8 mouse cellular contexts compared by ENCODE assay signal in genomic region chr15:99772925-99773324, GRCm38 (mm10). TPM values are rescaled to one million over a fixed set of nuclear protein-coding genes. Genes with fewer than 3 reads are reported as not detected.
A peak's percentile ranks its signal among the peaks of the same experiment; 100 is the strongest.
DNase-seq lines count a peak whose midpoint lies in the region; ATAC-seq and TF ChIP-seq lines count a peak whose summit lies in the region.

No protein-coding gene starts in this region.

- peak overlapping the region; percentile 83; the same call in 1 of the 2 replicates for H3K4me3 ChIP-seq in lung, embryonic 14.5 days (ENCODE audit: low read depth, low read length)
- no peak overlapping the region for H3K4me3 ChIP-seq in embryonic facial prominence, embryonic 14.5 days (ENCODE audit: low read depth, low read length)
- no peak overlapping the region for H3K4me3 ChIP-seq in hindbrain, embryonic 15.5 days
- H3K4me3 ChIP-seq in neural tube, embryonic 14.5 days (ENCODE audit: low read depth, low read length), result no peak overlapping the region

- H3K27ac ChIP-seq in lung, embryonic 14.5 days (ENCODE audit: low read depth), result peak overlapping the region; percentile 56; the same call in 1 of the 2 replicates
- H3K27ac ChIP-seq in embryonic facial prominence, embryonic 14.5 days (replicated peaks; ENCODE audit: low read depth, low read length), result peak overlapping the region; percentile 78
- 0 out of 2 replicates have a peak overlapping the region, but pooled peaks have one; percentile 53 for H3K27ac ChIP-seq in hindbrain, embryonic 15.5 days (replicated peaks)
- H3K27ac ChIP-seq in neural tube, embryonic 14.5 days (ENCODE audit: low read depth, low read length), result no peak overlapping the region

- no peak for ATAC-seq in lung, embryonic 14.5 days (ENCODE audit: insufficient read depth)
- ATAC-seq in embryonic facial prominence, embryonic 14.5 days (ENCODE audit: low read depth), result no peak
- no peak for ATAC-seq in hindbrain, embryonic 15.5 days (ENCODE audit: low FRiP score, low read depth)
- ATAC-seq in neural tube, embryonic 14.5 days (ENCODE audit: low read depth), result no peak

- peaks cover 3% of the 10 kb centered on the region for H3K36me3 ChIP-seq in lung, embryonic 14.5 days (ENCODE audit: insufficient read depth)
- H3K36me3 ChIP-seq in embryonic facial prominence, embryonic 14.5 days (ENCODE audit: control insufficient read depth, insufficient read depth, low read length), result no peaks in the 10 kb centered on the region
- no peaks in the 10 kb centered on the region for H3K36me3 ChIP-seq in hindbrain, embryonic 15.5 days
- H3K36me3 ChIP-seq in neural tube, embryonic 14.5 days (ENCODE audit: control insufficient read depth, insufficient read depth, low read length), result no peaks in the 10 kb centered on the region

- DNase-seq in lung, embryonic 14.5 days, result no peak
- no peak for DNase-seq in lung, adult 18-20 months
- no peak for DNase-seq in embryonic facial prominence, embryonic 14.5 days (ENCODE audit: low spot score)
- DNase-seq in adrenal gland, adult 8-10 months, result no peak
- no peak for DNase-seq in cerebellum, adult 11-12 months
- no peak for DNase-seq in adrenal gland, postnatal 36 days

- no peaks in the 10 kb centered on the region for H3K4me1 ChIP-seq in lung, embryonic 14.5 days (ENCODE audit: insufficient read depth)
- H3K4me1 ChIP-seq in embryonic facial prominence, embryonic 14.5 days (ENCODE audit: control insufficient read depth, insufficient read depth, low read length), result peaks cover 8% of the 10 kb centered on the region; the same call in 1 of the 2 replicates
- H3K4me1 ChIP-seq in hindbrain, embryonic 15.5 days (replicated peaks), result peaks cover 19% of the 10 kb centered on the region
- H3K4me1 ChIP-seq in neural tube, embryonic 14.5 days (ENCODE audit: control insufficient read depth, insufficient read depth, low read length), result peaks cover 13% of the 10 kb centered on the region

- H3K27me3 ChIP-seq in lung, embryonic 14.5 days (ENCODE audit: insufficient read depth, low read length), result no peaks in the 10 kb centered on the region
- H3K27me3 ChIP-seq in embryonic facial prominence, embryonic 14.5 days (replicated peaks; ENCODE audit: control insufficient read depth, insufficient read depth, low read length), result no peaks in the 10 kb centered on the region
- no peaks in the 10 kb centered on the region for H3K27me3 ChIP-seq in hindbrain, embryonic 15.5 days
- no peaks in the 10 kb centered on the region for H3K27me3 ChIP-seq in neural tube, embryonic 14.5 days (ENCODE audit: control insufficient read depth, insufficient read depth, low read length)

- H3K9ac ChIP-seq in lung, embryonic 14.5 days, result no peak overlapping the region
- no peak overlapping the region for H3K9ac ChIP-seq in embryonic facial prominence, embryonic 14.5 days (ENCODE audit: low read depth, low read length)
- no peak overlapping the region for H3K9ac ChIP-seq in hindbrain, embryonic 15.5 days
- H3K9ac ChIP-seq in neural tube, embryonic 14.5 days (replicated peaks; ENCODE audit: low read depth, low read length), result no peak overlapping the region

- H3K4me2 ChIP-seq in lung, embryonic 14.5 days, result peak overlapping the region; percentile 87
- peak overlapping the region; percentile 80 for H3K4me2 ChIP-seq in embryonic facial prominence, embryonic 14.5 days (ENCODE audit: low read depth, low read length)
- peak overlapping the region; percentile 63 for H3K4me2 ChIP-seq in hindbrain, embryonic 15.5 days
- H3K4me2 ChIP-seq in neural tube, embryonic 14.5 days (ENCODE audit: low read depth, low read length), result peak overlapping the region; percentile 80

- WGBS in lung, embryonic 14.5 days, result 30% methylated on average over 3 of the region's 3 CpGs
- WGBS in embryonic facial prominence, embryonic 14.5 days, result 27% methylated on average over 3 of the region's 3 CpGs
- 23% methylated on average over 3 of the region's 3 CpGs for WGBS in hindbrain, embryonic 15.5 days
- 31% methylated on average over 3 of the region's 3 CpGs for WGBS in neural tube, embryonic 14.5 days

- H3K9me3 ChIP-seq in lung, embryonic 14.5 days (ENCODE audit: low read depth, low read length), result no peaks in the 10 kb centered on the region
- H3K9me3 ChIP-seq in embryonic facial prominence, embryonic 14.5 days (ENCODE audit: control insufficient read depth, low read length), result no peaks in the 10 kb centered on the region
- H3K9me3 ChIP-seq in hindbrain, embryonic 15.5 days, result no peaks in the 10 kb centered on the region
- no peaks in the 10 kb centered on the region for H3K9me3 ChIP-seq in neural tube, embryonic 14.5 days (ENCODE audit: control insufficient read depth, low read length)

- no peak for TF ChIP-seq CTCF in lung, embryonic 14.5 days (IDR thresholded peaks at IDR 0.05; ENCODE audit: low read depth)

RNA-seq across cellular contexts. Expression of gene Cers5, which starts 0.2 kb away (rescaled TPM):
- polyA plus RNA-seq in lung, embryonic 14.5 days (2014; fragmentation: Nextera tagmentation; extraction: Ambion mirVana), result 76.6 and 78.8 TPM in 2 replicates
- polyA plus RNA-seq in embryonic facial prominence, embryonic 14.5 days (2014; fragmentation: Nextera tagmentation; extraction: Ambion mirVana), result 70.3 and 81.1 TPM in 2 replicates
- polyA plus RNA-seq in hindbrain, embryonic 15.5 days (2015; fragmentation: Nextera tagmentation; extraction: Ambion mirVana), result 85.8 and 89.9 TPM in 2 replicates
- polyA plus RNA-seq in neural tube, embryonic 14.5 days (2014; fragmentation: Nextera tagmentation; extraction: Ambion mirVana), result 82.5 and 83.3 TPM in 2 replicates
- total RNA-seq in adrenal gland, adult 8-10 months (2022), result 10 to 100 TPM; 58.2 to 67.4 (median 59.8) TPM
- total RNA-seq in adrenal gland, postnatal 36 days (2021), result 10 to 100 TPM; 49.1 to 56.1 TPM

RNA-seq across cellular contexts. Expression of gene Cox14, which starts 47.5 kb away (rescaled TPM):
- 135 and 145 TPM in 2 replicates for polyA plus RNA-seq in lung, embryonic 14.5 days (2014; fragmentation: Nextera tagmentation; extraction: Ambion mirVana)
- 176 and 180 TPM in 2 replicates for polyA plus RNA-seq in embryonic facial prominence, embryonic 14.5 days (2014; fragmentation: Nextera tagmentation; extraction: Ambion mirVana)
- polyA plus RNA-seq in hindbrain, embryonic 15.5 days (2015; fragmentation: Nextera tagmentation; extraction: Ambion mirVana), result 171 and 178 TPM in 2 replicates
- 196 and 204 TPM in 2 replicates for polyA plus RNA-seq in neural tube, embryonic 14.5 days (2014; fragmentation: Nextera tagmentation; extraction: Ambion mirVana)
- total RNA-seq in adrenal gland, adult 8-10 months (2022), result 100 to 1,000 TPM; 200 to 304 (median 253) TPM
- total RNA-seq in adrenal gland, postnatal 36 days (2021), result 100 to 1,000 TPM; 227 to 257 TPM

RNA-seq across cellular contexts. Expression of gene Gpd1, which starts 55.6 kb away (rescaled TPM):
- polyA plus RNA-seq in lung, embryonic 14.5 days (2014; fragmentation: Nextera tagmentation; extraction: Ambion mirVana), result 0.31 and 0.58 TPM in 2 replicates
- polyA plus RNA-seq in embryonic facial prominence, embryonic 14.5 days (2014; fragmentation: Nextera tagmentation; extraction: Ambion mirVana), result 2.0 and 7.3 TPM in 2 replicates
- polyA plus RNA-seq in hindbrain, embryonic 15.5 days (2015; fragmentation: Nextera tagmentation; extraction: Ambion mirVana), result 3.6 and 4.7 TPM in 2 replicates
- polyA plus RNA-seq in neural tube, embryonic 14.5 days (2014; fragmentation: Nextera tagmentation; extraction: Ambion mirVana), result 1.2 and 1.3 TPM in 2 replicates
- total RNA-seq in adrenal gland, adult 8-10 months (2022), result 100 to 1,000 TPM; 189 to 666 (median 461) TPM
- total RNA-seq in adrenal gland, postnatal 36 days (2021), result 1,000 to 10,000 TPM in 1 of 2 experiments, 100 to 1,000 TPM in 1; 945 to 1,041 TPM
